Mouse (Mus musculus) left cerebral cortex, adult 6 months (tissue): ENCODE data around the gene Rbm47. TPM values are rescaled to one million over a fixed set of nuclear protein-coding genes. Genes with fewer than 3 reads are reported as not detected.

Experiments used
- long read RNA-seq, 2 experiments: library from polyadenylated mRNA; unstranded; transcript quantifications; one replicate each; pipeline ENCODE4 v2.0.0; 2019 to 2020
- polyA plus RNA-seq: library from polyadenylated mRNA; unstranded; fragments of <200 nt; fragmentation: Nextera tagmentation; gene quantifications from 2 replicates; pipeline ENCODE4 v1.2.3, GENCODE M21; 2021

The Rbm47 gene
- 0.32 and 0.40 TPM in 2 replicates for polyA plus RNA-seq
- long read RNA-seq, experiment 1, partial matches to known transcripts: 0 of 1 reads
- long read RNA-seq, experiment 1, other reads (novel, unspliced or antisense): 1 of 1 reads
- long read RNA-seq, experiment 2, partial matches to known transcripts: 0 of 1 reads
- long read RNA-seq, experiment 2, other reads (novel, unspliced or antisense): 1 of 1 reads

DNA sequence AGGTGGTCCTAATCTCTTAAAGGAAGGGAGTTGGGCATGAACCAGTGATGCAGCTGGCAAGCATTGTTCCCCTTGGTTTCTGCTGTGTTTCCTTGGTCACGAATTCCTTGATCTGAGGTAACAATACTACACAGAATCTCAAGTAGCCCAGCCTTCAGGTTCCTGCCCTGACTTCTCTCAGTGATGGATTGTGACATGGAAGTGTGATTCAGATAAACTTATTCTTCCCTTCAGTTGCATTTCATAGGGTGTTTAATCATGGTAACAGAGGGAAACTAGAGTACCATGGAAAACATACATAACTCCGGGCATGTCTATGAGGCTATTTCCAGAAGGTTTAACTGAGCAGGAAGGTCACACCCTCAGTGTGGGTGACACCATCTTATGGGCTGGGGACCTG, at the start of gene Rbm47:
Rbm47 (minus strand) TSS at position 101 of the 400 bp plus-strand sequence.

DNA sequence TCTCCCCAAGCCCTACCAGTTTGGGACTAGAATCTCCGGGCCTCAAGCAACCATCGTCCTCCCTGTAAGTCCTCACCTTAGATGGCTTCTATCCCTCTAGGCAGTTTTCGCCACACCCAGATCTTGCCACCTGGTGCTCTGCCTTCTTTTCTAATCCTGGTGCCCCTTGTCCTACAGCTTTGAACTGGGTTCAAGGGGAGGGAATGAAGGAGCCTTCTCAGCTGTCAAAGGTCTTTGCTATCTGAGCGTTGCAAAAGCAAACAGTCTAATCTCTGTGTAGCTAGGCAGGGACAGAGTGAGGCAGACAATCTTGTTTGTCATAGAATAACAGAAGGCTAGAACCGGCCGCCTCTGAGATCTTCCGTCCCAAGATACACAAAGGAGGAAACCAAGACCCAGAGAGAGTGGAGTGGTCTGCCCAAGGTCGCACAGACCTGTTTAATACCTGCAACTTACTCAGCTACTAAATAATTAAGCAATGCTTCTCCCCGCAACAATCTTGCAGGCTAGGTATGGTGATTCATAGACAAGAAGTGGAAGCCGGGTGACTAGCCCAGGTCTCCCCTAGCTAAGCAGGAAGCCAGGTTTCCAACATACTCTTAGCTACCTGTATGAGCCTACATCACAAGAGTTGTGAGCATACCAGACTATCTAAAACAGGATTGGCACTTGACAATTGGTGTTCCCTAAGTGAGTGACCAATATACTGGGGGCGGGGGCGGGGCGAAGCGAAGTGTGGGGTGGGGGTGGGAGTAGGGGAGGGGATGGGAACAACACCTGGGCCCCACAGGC, 168.6 kb downstream of the Rbm47 start, which contains the start of gene 9130230L23Rik:
9130230L23Rik (minus strand) TSS at position 152 of the 792 bp plus-strand sequence.

Other genes with a start within 250 kb of the Rbm47 start
- not detected in 2 replicates for gene Chrna9, start 238.2 kb downstream of the Rbm47 start, polyA plus RNA-seq
- gene 9130230L23Rik, start 168.8 kb downstream of the Rbm47 start, polyA plus RNA-seq: not detected in 2 replicates
- gene Nsun7, start 86.8 kb upstream of the Rbm47 start, polyA plus RNA-seq: 0.41 and 0.80 TPM in 2 replicates